Mouse (Mus musculus) liver, embryonic 16.5 days (tissue): ENCODE results near the gene Olfr970. TPM values are rescaled to one million over a fixed set of nuclear protein-coding genes. Genes with fewer than 3 reads are reported as not detected.
"Not testable (repeated sequence)": the region's sequence is repeated elsewhere in the genome, so short reads cannot be mapped to it uniquely, and the experiment has no call there.

Experiments
- ATAC-seq: fragments of 200-750 bp; cut with Nextera tagmentation; 2 replicates; pipeline ENCODE4 v1.8.0; 2017; ENCODE audit warnings: low read depth, mild to moderate bottlenecking, moderate number of reproducible peaks, moderate library complexity
- H3K27ac ChIP-seq: fragments of 300-500 bp; sonication (generic); 2 replicates; pipeline ENCODE4 v1.5.1; 2014; ENCODE audit warnings: mild to moderate bottlenecking, low read length
- H3K27me3 ChIP-seq: fragments of 300-500 bp; sonication (generic); 2 replicates; pipeline ENCODE4 v1.6.1; 2014; ENCODE audit warnings: low read depth, low read length, mixed read lengths; ENCODE audit not compliant: control insufficient read depth, insufficient read depth
- H3K36me3 ChIP-seq: fragments of 300-500 bp; sonication (generic); 2 replicates; pipeline ENCODE4 v1.6.1; 2014; ENCODE audit warnings: mild to moderate bottlenecking; ENCODE audit not compliant: control insufficient read depth, insufficient read depth
- H3K4me1 ChIP-seq: fragments of 300-500 bp; sonication (generic); 2 replicates; pipeline ENCODE4 v1.6.1; 2014; ENCODE audit warnings: low read depth, low read length, mixed read lengths; ENCODE audit not compliant: control insufficient read depth
- H3K4me2 ChIP-seq: fragments of 300-500 bp; sonication (generic); 2 replicates; pipeline ENCODE4 v1.6.1; 2014; ENCODE audit warnings: low read depth, low read length, mixed read lengths
- H3K4me3 ChIP-seq: fragments of 300-500 bp; sonication (generic); 2 replicates; pipeline ENCODE4 v1.5.1; 2014; ENCODE audit warnings: low read depth, mild to moderate bottlenecking, low read length
- H3K9ac ChIP-seq: fragments of 300-500 bp; sonication (generic); 2 replicates; pipeline ENCODE4 v1.6.1; 2014; ENCODE audit warnings: low read depth, low read length
- H3K9me3 ChIP-seq: fragments of 300-500 bp; sonication (generic); replicated peaks from 2 replicates; pipeline ENCODE4 v1.6.1; 2016; ENCODE audit warnings: low read length; ENCODE audit not compliant: control insufficient read depth
- WGBS: fragments of 180-500 bp; shearing (Covaris S2); extraction: QIAGEN DNeasy Blood & Tissue Kit; methylation state at CpG from one replicate; pipeline ENCODE4 v1.1.7; 2014; ENCODE audit not compliant: insufficient replicate concordance; 5-methylcytosine and 5-hydroxymethylcytosine counted together
- polyA plus RNA-seq: library from polyadenylated mRNA; unstranded; fragments of >200 nt; fragmentation: Nextera tagmentation; extraction: Ambion mirVana; gene quantifications from 2 replicates; pipeline ENCODE4 v1.2.1, GENCODE M21; 2015

Olfr970 gene
- polyA plus RNA-seq: not detected in 2 replicates

GRCm38 (mm10) chr9:39808560-39808959, at the start of gene Olfr970:
Gene Olfr970 (plus strand): TSS chr9:39808860.
- ATAC-seq: no peak
- WGBS: 53% methylated on average over 4 of the region's 4 CpGs

GRCm38 (mm10) chr9:39783153-39783552, 25.5 kb upstream of the Olfr970 start, which contains the start of gene Olfr968:
Gene Olfr968 (minus strand): TSS chr9:39783253.
- H3K36me3 ChIP-seq: no peaks in the 10 kb centered on the region
- no peaks in the 10 kb centered on the region for H3K9me3 ChIP-seq
- no peak for ATAC-seq
- H3K27ac ChIP-seq: no peak within 1 kb of the TSS
- H3K27me3 ChIP-seq: no peaks in the 10 kb centered on the region
- WGBS: 56% methylated on average over 1 of the region's 1 CpGs
- no peaks in the 10 kb centered on the region for H3K4me1 ChIP-seq
- no peak within 1 kb of the TSS for H3K9ac ChIP-seq
- H3K4me3 ChIP-seq: no peak within 1 kb of the TSS
- no peak within 1 kb of the TSS for H3K4me2 ChIP-seq

More at GRCm38 (mm10) chr9:39808560-39808959, at the start of gene Olfr970:
- H3K27me3 ChIP-seq: no peaks in the 10 kb centered on the region
- H3K4me1 ChIP-seq: no peaks in the 10 kb centered on the region
- H3K4me2 ChIP-seq: no peak within 1 kb of the TSS
- no peak within 1 kb of the TSS for H3K9ac ChIP-seq
- H3K4me3 ChIP-seq: no peak within 1 kb of the TSS
- no peaks in the 10 kb centered on the region for H3K36me3 ChIP-seq
- H3K27ac ChIP-seq: no peak within 1 kb of the TSS
- no peaks in the 10 kb centered on the region for H3K9me3 ChIP-seq

GRCm38 (mm10) chr9:39790558-39790957, 18.1 kb upstream of the Olfr970 start, which contains the start of gene Olfr969:
Gene Olfr969 (plus strand): TSS chr9:39790945.
- H3K9ac ChIP-seq: no peak within 1 kb of the TSS
- no peak for ATAC-seq
- WGBS: 55% methylated on average over 2 of the region's 2 CpGs
- no peaks in the 10 kb centered on the region for H3K9me3 ChIP-seq
- no peak within 1 kb of the TSS for H3K4me2 ChIP-seq
- H3K27ac ChIP-seq: no peak within 1 kb of the TSS
- no peaks in the 10 kb centered on the region for H3K4me1 ChIP-seq
- H3K4me3 ChIP-seq: no peak within 1 kb of the TSS
- no peaks in the 10 kb centered on the region for H3K27me3 ChIP-seq
- H3K36me3 ChIP-seq: no peaks in the 10 kb centered on the region

GRCm38 (mm10) chr9:39836576-39836975, 27.9 kb downstream of the Olfr970 start, which contains the start of gene Olfr971:
Gene Olfr971 (plus strand): TSS chr9:39836876.
- 69% methylated on average over 1 of the region's 2 CpGs for WGBS
- not testable (repeated sequence) for H3K4me1 ChIP-seq, H3K9me3 ChIP-seq, H3K27ac ChIP-seq, H3K4me2 ChIP-seq, H3K36me3 ChIP-seq, ATAC-seq, H3K4me3 ChIP-seq, H3K27me3 ChIP-seq, H3K9ac ChIP-seq

GRCm38 (mm10) chr9:39866122-39866521, 57.5 kb downstream of the Olfr970 start, which contains the start of gene Olfr972:
Gene Olfr972 (plus strand): TSS chr9:39866422.
- no peak within 1 kb of the TSS for H3K9ac ChIP-seq
- no peak within 1 kb of the TSS for H3K4me3 ChIP-seq
- no peak for ATAC-seq
- H3K9me3 ChIP-seq: no peaks in the 10 kb centered on the region
- H3K36me3 ChIP-seq: no peaks in the 10 kb centered on the region
- no peak within 1 kb of the TSS for H3K4me2 ChIP-seq
- no peaks in the 10 kb centered on the region for H3K27me3 ChIP-seq
- no peaks in the 10 kb centered on the region for H3K4me1 ChIP-seq
- H3K27ac ChIP-seq: no peak within 1 kb of the TSS
- 30% methylated on average over 2 of the region's 2 CpGs for WGBS

Other genes starting within 250 kb of the Olfr970 start
- not detected in 2 replicates for gene Olfr959, start 233.3 kb upstream of the Olfr970 start, polyA plus RNA-seq
- 3.1 and 4.1 TPM in 2 replicates for gene AW551984, start 204.5 kb upstream of the Olfr970 start, polyA plus RNA-seq
- not detected in 2 replicates for gene Olfr148, start 198.2 kb upstream of the Olfr970 start, polyA plus RNA-seq
- not detected in 2 replicates for gene Olfr960, start 187.5 kb upstream of the Olfr970 start, polyA plus RNA-seq
- gene Olfr961, start 163.8 kb upstream of the Olfr970 start, polyA plus RNA-seq: not detected in 2 replicates
- not detected in 2 replicates for gene Olfr963, start 141.7 kb upstream of the Olfr970 start, polyA plus RNA-seq
- gene Olfr149, start 101.7 kb upstream of the Olfr970 start, polyA plus RNA-seq: not detected in 2 replicates
- gene Olfr965, start 97.5 kb upstream of the Olfr970 start, polyA plus RNA-seq: not detected in 2 replicates
- gene Olfr150, start 77.9 kb upstream of the Olfr970 start, polyA plus RNA-seq: not detected in 2 replicates
- not detected in 2 replicates for gene Olfr967, start 62.6 kb upstream of the Olfr970 start, polyA plus RNA-seq
- not detected in 2 replicates for gene Olfr968, start 25.6 kb upstream of the Olfr970 start, polyA plus RNA-seq
- not detected in 2 replicates for gene Olfr969, start 17.9 kb upstream of the Olfr970 start, polyA plus RNA-seq
- not detected in 2 replicates for gene Olfr971, start 28.0 kb downstream of the Olfr970 start, polyA plus RNA-seq
- gene Olfr972, start 57.6 kb downstream of the Olfr970 start, polyA plus RNA-seq: not detected in 2 replicates
- gene Olfr229, start 98.5 kb downstream of the Olfr970 start, polyA plus RNA-seq: not detected in 2 replicates
- gene Olfr974, start 128.6 kb downstream of the Olfr970 start, polyA plus RNA-seq: not detected in 2 replicates
- gene Olfr975, start 143.2 kb downstream of the Olfr970 start, polyA plus RNA-seq: not detected in 2 replicates
- gene Olfr976, start 152.3 kb downstream of the Olfr970 start, polyA plus RNA-seq: not detected in 2 replicates
- not detected in 2 replicates for gene Olfr978, start 183.3 kb downstream of the Olfr970 start, polyA plus RNA-seq
- gene Olfr979, start 194.6 kb downstream of the Olfr970 start, polyA plus RNA-seq: not detected in 2 replicates
- not detected in 2 replicates for gene Olfr980, start 200.7 kb downstream of the Olfr970 start, polyA plus RNA-seq
- gene Olfr981, start 212.6 kb downstream of the Olfr970 start, polyA plus RNA-seq: not detected in 2 replicates